Mouse (Mus musculus) Patski (cell line): ENCODE results near the gene Olfr1221. TPM values are rescaled to one million over a fixed set of nuclear protein-coding genes. Genes with fewer than 3 reads are reported as not detected.
"Not testable (repeated sequence)": the region's sequence is repeated elsewhere in the genome, so short reads cannot be mapped to it uniquely, and the experiment has no call there.

ENCODE experiments used
- ATAC-seq: fragments of 100-300 bp; one replicate; pipeline ENCODE4 v1.8.0; 2021
- CTCF ChIA-PET: fragments of 350-600 bp; sonication (Branson Sonifier 250); formaldehyde crosslinking; loops from one replicate; lab custom pipeline; 2022; ENCODE audit warnings: inconsistent platforms; lab: Charles Lee
- POLR2A ChIA-PET: fragments of 350-600 bp; sonication (Branson Sonifier 250); formaldehyde crosslinking; loops from one replicate; lab custom pipeline; 2022; ENCODE audit warnings: antibody characterized with exemption, inconsistent platforms; lab: Charles Lee
- DNase-seq: peaks from one replicate; pipeline ENCODE4 v3.0.0-alpha.2; 2011; ENCODE audit warnings: low read depth, low spot score
- H3K27me3 ChIP-seq: fragments of 371-371 bp; one replicate; pipeline ENCODE4 v1.5.1; 2021
- CTCF ChIP-seq: fragments of 100-300 bp; IDR thresholded peaks from one replicate; pipeline ENCODE4 v1.5.1; 2021
- in situ Hi-C: fragments of 300-500 bp; cut with MboI; formaldehyde crosslinking; loops from 3 replicates; pipeline ENCODE4 v1.11.1; 2018; ENCODE audit warnings: low pct_unique_long_range_greater_than_20kb, mixed read lengths
- polyA plus RNA-seq: library from polyadenylated mRNA; unstranded; gene quantifications from one replicate; pipeline ENCODE4 v1.2.3, GENCODE M21; 2021

Olfr1221 gene
- not detected for polyA plus RNA-seq

DNA sequence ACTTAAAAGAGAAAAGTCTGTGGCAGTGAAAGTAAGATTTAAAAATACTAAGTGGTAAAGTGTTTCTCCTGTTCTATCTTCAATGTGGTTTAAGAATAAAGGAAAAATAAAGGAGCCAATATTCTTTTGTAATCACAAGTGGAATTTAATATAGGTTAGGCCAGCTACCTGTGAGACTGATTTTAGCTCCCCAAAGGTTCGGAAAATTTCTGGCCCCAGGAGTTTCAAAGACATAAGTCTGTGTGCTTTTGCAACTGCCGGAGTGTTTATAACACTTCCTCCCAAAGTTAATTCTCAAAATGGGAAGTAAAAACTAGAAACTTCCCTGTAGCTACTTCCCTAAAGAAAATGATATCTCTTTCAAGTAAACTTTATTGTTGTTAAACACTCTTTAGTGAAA, at the start of gene Olfr1221:
TSS of gene Olfr1221 (minus strand) at position 101 of the 400 bp plus-strand sequence.
- ChIA-PET POLR2A (no interaction called here), CTCF (no interaction called here)
- ATAC-seq (no peak), DNase-seq (no peak)
- no peaks in the 10 kb centered on the region for H3K27me3 ChIP-seq
- in situ Hi-C loops: no loop called here
- TF ChIP-seq CTCF: no peak

DNA sequence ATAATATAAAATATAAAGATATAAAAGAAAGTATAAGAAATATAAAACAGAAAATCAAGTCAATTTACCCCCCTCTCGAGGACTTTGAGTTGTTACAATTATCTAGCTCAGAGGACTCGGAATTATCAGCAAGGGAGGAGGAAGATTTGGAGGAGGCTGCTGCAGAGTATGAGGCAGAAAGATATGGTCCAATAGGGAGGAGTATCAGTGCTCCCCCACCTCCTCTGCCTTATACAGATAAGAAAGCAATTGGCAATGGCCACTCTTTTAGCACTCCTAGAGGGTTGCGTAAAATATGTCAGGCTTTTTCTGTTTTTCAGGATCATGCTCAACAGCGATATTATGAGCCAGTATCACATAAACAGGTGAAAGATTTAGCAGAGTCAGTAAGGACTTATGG, 47.6 kb upstream of the Olfr1221 start:
- POLR2A ChIA-PET, DNase-seq, CTCF ChIA-PET, ATAC-seq, in situ Hi-C loops, H3K27me3 ChIP-seq: not testable (repeated sequence)

DNA sequence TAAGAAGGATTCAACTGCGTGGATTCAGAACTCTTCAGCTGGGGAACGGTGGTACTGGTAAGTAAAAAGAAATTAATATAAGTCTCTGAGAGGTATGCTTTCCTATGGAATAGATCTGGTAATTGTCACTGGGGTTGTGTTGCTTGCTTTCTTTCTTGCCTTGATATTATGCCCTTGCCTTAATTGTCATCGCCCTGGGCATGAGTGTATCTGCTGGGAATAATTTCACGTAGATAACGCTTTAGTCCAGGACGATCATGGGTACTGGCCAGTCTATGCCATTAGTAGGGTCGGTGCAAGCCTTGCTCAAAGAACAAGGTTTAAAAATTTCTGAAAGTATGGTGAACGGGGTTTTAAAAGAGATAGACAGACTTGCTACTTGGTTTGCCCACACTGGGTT, 46.9 kb upstream of the Olfr1221 start, which contains the start of gene Olfr1224-ps1:
TSS of gene Olfr1224-ps1 (minus strand) at position 101 of the 400 bp plus-strand sequence.
- CTCF ChIA-PET, DNase-seq, POLR2A ChIA-PET, ATAC-seq, H3K27me3 ChIP-seq, in situ Hi-C loops: not testable (repeated sequence)

DNA sequence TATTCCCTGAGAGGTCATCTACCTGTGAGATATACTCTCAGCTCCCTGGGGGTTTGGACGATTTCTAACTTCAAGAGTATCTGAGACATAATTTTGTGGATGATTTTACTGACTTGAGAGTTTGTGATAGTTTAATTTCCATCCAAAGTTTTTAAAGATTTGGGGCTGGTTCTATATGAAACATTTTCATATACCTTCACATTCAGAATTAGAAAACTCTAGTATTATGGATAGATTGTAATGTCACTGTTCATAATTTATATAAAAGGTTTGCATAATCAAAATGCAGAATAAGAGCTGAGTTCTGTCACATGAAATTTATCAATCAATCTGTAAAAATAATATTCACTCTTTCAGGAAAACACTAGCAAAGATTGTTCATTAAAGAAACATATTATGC, 34.4 kb upstream of the Olfr1221 start, which contains the start of gene Olfr1223:
TSS of gene Olfr1223 (minus strand) at position 101 of the 400 bp plus-strand sequence.
- no peak for DNase-seq
- ATAC-seq: no peak
- POLR2A ChIA-PET: no interaction called here
- CTCF ChIA-PET: no interaction called here
- no peak for TF ChIP-seq CTCF
- H3K27me3 ChIP-seq: no peaks in the 10 kb centered on the region
- in situ Hi-C loops: no loop called here

DNA sequence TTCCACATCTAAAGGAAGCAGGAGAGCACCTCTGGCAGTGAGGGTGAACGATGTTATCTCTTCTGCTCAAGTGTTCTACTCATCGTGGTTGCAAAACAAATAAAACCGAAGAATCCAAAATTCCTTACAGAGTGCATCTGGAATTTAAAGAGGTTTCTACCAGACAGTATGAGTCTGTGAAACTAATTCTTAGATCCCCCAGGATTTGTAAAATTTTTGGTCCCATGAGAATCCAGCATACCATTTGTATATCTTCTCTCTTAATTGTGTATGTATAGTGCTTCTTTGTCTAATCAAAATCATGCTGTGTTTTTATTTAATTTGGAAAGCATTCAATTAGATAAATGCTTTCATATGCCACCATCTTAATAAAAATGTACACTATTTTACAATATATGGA, 15.9 kb upstream of the Olfr1221 start, which contains the start of gene Olfr1222:
TSS of gene Olfr1222 (minus strand) at position 101 of the 400 bp plus-strand sequence.
- ATAC-seq (no peak), DNase-seq (no peak)
- CTCF ChIA-PET: no interaction called here
- TF ChIP-seq CTCF: no peak
- H3K27me3 ChIP-seq: no peaks in the 10 kb centered on the region
- in situ Hi-C loops: no loop called here
- POLR2A ChIA-PET: no interaction called here

DNA sequence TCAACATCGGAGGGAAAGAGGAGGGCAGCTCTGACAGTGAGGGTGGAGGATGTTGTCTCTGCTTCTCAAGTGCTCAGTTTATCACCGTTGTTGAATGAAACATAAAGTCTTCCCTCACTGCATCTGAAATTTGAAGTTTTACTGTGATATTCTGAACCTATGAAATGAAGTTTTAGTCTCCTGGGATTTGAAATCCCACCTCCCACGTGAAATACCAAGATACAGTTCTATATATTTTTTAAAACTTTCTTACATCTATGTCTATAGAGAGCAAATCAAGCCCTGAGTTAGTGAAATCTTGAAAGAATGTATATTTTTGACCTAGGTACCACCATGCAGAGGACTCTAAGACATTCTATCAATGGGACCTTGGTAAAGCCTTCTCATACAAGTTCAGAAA, 10.3 kb downstream of the Olfr1221 start, which contains the start of gene Olfr1220:
TSS of gene Olfr1220 (minus strand) at position 101 of the 400 bp plus-strand sequence.
- no peak for TF ChIP-seq CTCF
- in situ Hi-C loops: no loop called here
- ATAC-seq (no peak), DNase-seq (no peak)
- no peaks in the 10 kb centered on the region for H3K27me3 ChIP-seq
- ChIA-PET POLR2A (no interaction called here), CTCF (interaction anchor here (1.1 kb wide), 1 partner anchor 89 kb away, joined by 3 read pairs; no protein-coding TSS in a partner anchor)

DNA sequence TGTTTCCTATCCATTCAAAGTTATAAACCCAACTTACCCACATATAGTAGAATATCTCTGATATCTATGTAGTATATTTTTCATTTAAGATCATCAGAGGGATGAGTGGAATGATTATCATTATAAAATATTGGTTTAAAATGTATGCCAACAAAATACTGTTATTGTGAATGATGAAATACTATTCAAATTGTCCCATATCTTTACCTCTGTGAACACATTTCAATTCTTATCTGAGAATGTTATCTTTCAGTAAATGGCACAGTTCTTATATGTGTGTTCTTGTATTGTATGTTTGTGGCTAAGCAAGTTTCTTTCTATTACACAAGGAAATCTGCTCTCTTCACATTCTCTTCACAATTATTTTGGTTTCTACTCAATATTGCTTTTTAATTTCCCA, 11.4 kb downstream of the Olfr1221 start:
- in situ Hi-C loops: no loop called here

DNA sequence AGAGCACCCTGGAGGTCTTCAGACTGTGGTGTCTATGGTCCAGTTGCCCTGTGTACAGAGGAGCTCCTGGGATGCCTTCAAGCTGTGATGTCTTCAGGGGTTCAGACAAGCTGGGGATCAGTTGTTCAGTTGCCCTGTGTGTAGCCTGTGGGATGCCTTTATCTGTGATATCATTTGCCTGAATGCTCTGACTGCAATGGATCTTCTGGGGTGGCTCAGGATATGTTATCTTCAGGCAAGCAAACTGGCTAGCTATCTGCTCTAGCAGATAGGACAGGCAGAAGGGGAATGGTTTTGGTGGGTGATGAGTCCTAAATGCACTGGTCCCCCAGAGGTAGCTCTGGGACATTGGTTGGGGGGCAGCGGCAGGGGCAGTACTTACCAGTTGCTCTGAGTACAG, 23.2 kb downstream of the Olfr1221 start:
- in situ Hi-C loops: no loop called here
- POLR2A ChIA-PET: no interaction called here
- CTCF ChIA-PET: interaction anchor here (1.0 kb wide), 1 partner anchor 22 kb away, joined by 3 read pairs; no protein-coding TSS in a partner anchor
- DNase-seq (no peak), ATAC-seq (no peak)
- H3K27me3 ChIP-seq: no peaks in the 10 kb centered on the region
- TF ChIP-seq CTCF: no peak

More for the DNA sequence above, 11.4 kb downstream of the Olfr1221 start:
- ChIA-PET CTCF (interaction anchor here (1.9 kb wide), 1 partner anchor 10 kb away, joined by 6 read pairs; no protein-coding TSS in a partner anchor), POLR2A (no interaction called here)
- H3K27me3 ChIP-seq: no peaks in the 10 kb centered on the region
- TF ChIP-seq CTCF: no peak
- no peak for DNase-seq
- ATAC-seq: no peak

DNA sequence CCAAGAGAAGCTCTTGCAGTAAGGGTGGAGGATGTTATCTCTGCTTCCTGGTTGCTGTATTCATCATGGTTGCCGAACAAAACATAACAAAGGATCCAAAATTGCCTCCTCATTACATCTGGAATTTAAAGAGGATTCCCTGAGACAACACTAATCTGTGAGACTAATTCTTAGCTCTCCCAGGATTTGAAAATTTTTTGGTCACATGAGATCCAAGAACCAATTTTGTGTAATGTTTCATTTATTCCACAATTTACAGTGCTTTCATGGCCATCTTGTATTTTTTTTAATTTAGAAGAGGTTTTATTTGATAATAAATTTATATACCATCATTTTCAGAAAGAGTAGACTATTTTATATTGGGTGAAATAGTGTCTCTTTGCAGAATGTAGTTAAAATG, 33.7 kb downstream of the Olfr1221 start, which contains the start of gene Olfr1219:
TSS of gene Olfr1219 (minus strand) at position 101 of the 400 bp plus-strand sequence.
- ATAC-seq (no peak), DNase-seq (no peak)
- POLR2A ChIA-PET: no interaction called here
- in situ Hi-C loops: no loop called here
- no peak for TF ChIP-seq CTCF
- no peaks in the 10 kb centered on the region for H3K27me3 ChIP-seq
- CTCF ChIA-PET: no interaction called here

DNA sequence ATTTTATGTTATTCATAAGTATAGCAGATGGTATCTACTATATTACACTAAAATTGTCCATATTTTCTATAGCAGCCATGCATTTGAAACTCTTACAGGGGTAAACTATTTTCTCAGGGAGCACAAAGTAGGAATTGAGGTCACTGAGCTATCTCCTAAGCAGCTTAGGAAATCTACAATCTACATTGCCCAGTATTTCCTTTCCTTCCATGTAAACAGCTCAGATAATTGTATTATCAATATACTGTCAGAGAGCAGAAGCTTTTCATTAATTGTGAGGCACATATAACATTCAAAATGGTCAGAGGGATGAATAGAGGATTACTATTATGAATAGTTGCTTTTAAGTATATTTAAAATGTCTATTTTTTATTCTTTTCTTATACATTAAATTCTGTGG, 35.6 kb downstream of the Olfr1221 start:
- H3K27me3 ChIP-seq: no peaks in the 10 kb centered on the region
- CTCF ChIA-PET: no interaction called here
- POLR2A ChIA-PET: no interaction called here
- ATAC-seq (no peak), DNase-seq (no peak)
- in situ Hi-C loops: no loop called here
- no peak for TF ChIP-seq CTCF

DNA sequence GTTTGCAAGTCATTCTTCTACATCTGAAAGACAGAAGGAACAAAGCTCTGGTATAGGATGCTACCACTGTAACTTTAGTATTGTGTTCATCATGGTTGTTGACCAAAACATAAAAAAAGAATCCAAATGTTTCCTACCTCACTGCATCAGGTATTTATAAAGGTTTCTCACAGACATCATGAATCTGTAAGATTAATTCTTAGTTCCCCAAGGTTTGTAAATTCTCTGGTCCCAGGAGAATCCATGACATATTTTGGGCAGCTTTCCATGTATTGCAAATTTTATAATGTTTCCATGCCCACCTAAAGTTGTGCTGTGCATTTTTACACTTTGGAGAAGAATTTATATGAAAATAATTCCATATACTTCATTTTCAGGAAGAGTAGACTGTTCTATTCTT, 56.0 kb downstream of the Olfr1221 start, which contains the start of gene Olfr1218:
TSS of gene Olfr1218 (minus strand) at position 101 of the 400 bp plus-strand sequence.
- POLR2A ChIA-PET: no interaction called here
- no peak for DNase-seq
- no peak for ATAC-seq
- CTCF ChIA-PET: no interaction called here
- no peaks in the 10 kb centered on the region for H3K27me3 ChIP-seq
- no peak for TF ChIP-seq CTCF
- in situ Hi-C loops: no loop called here

Other genes with a start within 250 kb of the Olfr1221 start
- not detected for gene Olfr1208, start 215.0 kb downstream of the Olfr1221 start, polyA plus RNA-seq
- not detected for gene Olfr1209, start 202.1 kb downstream of the Olfr1221 start, polyA plus RNA-seq
- not detected for gene Olfr1211, start 179.2 kb downstream of the Olfr1221 start, polyA plus RNA-seq
- not detected for gene Olfr1212, start 163.3 kb downstream of the Olfr1221 start, polyA plus RNA-seq
- not detected for gene Gm13762, start 137.0 kb downstream of the Olfr1221 start, polyA plus RNA-seq
- gene Olfr1214, start 124.6 kb downstream of the Olfr1221 start, polyA plus RNA-seq: not detected
- gene Olfr1215, start 110.3 kb downstream of the Olfr1221 start, polyA plus RNA-seq: not detected
- not detected for gene Olfr1216, start 98.9 kb downstream of the Olfr1221 start, polyA plus RNA-seq
- gene Olfr1217, start 85.2 kb downstream of the Olfr1221 start, polyA plus RNA-seq: not detected
- gene Olfr1218, start 56.1 kb downstream of the Olfr1221 start, polyA plus RNA-seq: not detected
- not detected for gene Olfr1219, start 33.8 kb downstream of the Olfr1221 start, polyA plus RNA-seq
- gene Olfr1220, start 10.4 kb downstream of the Olfr1221 start, polyA plus RNA-seq: not detected
- not detected for gene Olfr1222, start 15.8 kb upstream of the Olfr1221 start, polyA plus RNA-seq
- not detected for gene Olfr1223, start 34.3 kb upstream of the Olfr1221 start, polyA plus RNA-seq
- not detected for gene Olfr1224-ps1, start 46.8 kb upstream of the Olfr1221 start, polyA plus RNA-seq
- gene Olfr1225, start 57.4 kb upstream of the Olfr1221 start, polyA plus RNA-seq: not detected
- gene Olfr1226, start 82.8 kb upstream of the Olfr1221 start, polyA plus RNA-seq: not detected
- not detected for gene Olfr1228, start 136.8 kb upstream of the Olfr1221 start, polyA plus RNA-seq
- not detected for gene Olfr1229, start 170.7 kb upstream of the Olfr1221 start, polyA plus RNA-seq
- gene Olfr1230, start 180.0 kb upstream of the Olfr1221 start, polyA plus RNA-seq: not detected
- gene Olfr1231, start 189.8 kb upstream of the Olfr1221 start, polyA plus RNA-seq: not detected
- gene Olfr1232, start 212.4 kb upstream of the Olfr1221 start, polyA plus RNA-seq: not detected
- gene Olfr1233, start 225.1 kb upstream of the Olfr1221 start, polyA plus RNA-seq: not detected
- not detected for gene Olfr1234, start 247.6 kb upstream of the Olfr1221 start, polyA plus RNA-seq